Mouse (Mus musculus): ENCODE measurements at regions not wholly inside any gene's neighbourhood (a gene's known extent, or its start where the extent isn't known, plus 50 kb on each side); places are given as distances from the start of the nearest gene placed in this dataset.

DNA sequence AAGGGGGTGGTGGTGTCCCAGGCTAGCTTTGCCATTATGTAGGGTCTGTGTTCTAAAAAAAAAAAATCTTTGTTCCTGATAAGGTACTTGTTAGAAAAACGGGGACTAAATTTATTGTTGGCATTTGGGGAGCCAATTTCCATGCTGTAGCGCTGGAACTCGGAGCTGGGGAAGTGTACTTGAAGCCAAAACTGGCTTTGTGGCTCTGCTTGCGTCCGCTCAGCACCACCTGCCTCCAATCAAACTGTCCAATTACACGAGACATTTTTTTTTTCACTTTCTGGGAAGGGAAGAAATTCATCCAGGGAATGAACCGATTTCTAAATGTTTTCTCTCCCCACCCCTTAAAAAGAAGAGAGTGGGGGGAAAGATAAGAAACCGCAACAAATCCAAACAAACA, 138.1 kb upstream of the Id2 start:
- no peak for DNase-seq
- intact Hi-C loops (cut with DNase I) = no loop called here
- H3K27ac ChIP-seq = peak overlapping the region; percentile 16; the same call in 1 of the 2 replicates
- TF ChIP-seq CTCF (IDR thresholded peaks at IDR 0.05) = no peak
- H3K4me3 ChIP-seq = no peak overlapping the region

DNA sequence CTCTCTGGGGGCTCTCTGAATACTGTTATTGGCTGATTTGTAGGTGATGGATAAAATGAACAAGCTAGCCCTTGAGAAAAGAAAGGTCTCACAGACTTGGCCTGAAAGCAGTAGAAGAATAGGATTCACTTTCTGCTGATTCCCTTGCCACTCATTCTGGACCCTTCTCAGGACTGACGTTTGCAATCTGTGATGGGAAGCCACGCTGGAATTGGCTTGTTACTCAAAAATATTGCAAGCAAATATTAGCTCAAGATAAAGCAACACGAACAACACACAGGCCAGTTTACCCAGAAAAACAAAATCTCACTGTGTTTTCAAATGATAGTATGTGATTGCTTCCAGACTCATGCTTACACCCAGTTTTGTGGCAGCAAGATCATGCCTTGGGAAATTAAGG, 137.7 kb upstream of the Id2 start:
- H3K27ac ChIP-seq = peak overlapping the region; percentile 16; the same call in 1 of the 2 replicates
- TF ChIP-seq CTCF (IDR thresholded peaks at IDR 0.05) = no peak
- intact Hi-C loops (cut with DNase I) = no loop called here
- H3K4me3 ChIP-seq = no peak overlapping the region
- peak; percentile 55 for DNase-seq

DNA sequence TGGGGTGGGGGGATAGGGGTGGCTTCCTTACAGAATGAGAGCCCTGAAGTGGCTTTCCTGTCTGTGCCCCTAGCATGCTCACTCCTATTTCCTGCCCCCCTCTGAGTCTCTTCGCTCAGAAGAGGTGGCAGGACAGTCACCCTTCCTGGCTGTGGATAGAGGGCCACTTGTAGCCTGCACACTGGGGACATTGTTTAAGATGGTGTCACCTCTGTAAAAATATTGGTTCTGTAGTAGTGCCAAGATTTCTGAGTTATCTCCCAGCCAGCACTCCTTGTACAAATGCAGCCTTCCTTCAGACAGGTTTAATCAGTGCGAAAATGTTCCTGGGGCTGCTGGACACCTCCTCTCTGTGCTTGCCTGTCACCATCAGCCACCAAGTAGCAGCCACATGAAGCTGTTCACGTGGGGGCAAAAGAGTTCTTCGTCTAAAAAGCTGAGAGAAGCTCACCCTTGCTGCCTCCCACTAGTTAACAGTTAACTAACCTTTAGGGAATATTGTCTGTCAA, 136.1 kb upstream of the Id2 start:
- H3K27ac ChIP-seq = no peak overlapping the region
- no peak for DNase-seq
- no peak overlapping the region for H3K4me3 ChIP-seq
- no peak for TF ChIP-seq CTCF (IDR thresholded peaks at IDR 0.05)
- intact Hi-C loops (cut with DNase I) = no loop called here

GRCm38 (mm10) chr12:25232358-25233026, 135.6 kb upstream of the Id2 start:
- H3K4me3 ChIP-seq = no peak overlapping the region
- intact Hi-C loops (cut with DNase I) = no loop called here
- TF ChIP-seq CTCF (IDR thresholded peaks at IDR 0.05) = no peak
- no peak overlapping the region for H3K27ac ChIP-seq
- no peak for DNase-seq

DNA sequence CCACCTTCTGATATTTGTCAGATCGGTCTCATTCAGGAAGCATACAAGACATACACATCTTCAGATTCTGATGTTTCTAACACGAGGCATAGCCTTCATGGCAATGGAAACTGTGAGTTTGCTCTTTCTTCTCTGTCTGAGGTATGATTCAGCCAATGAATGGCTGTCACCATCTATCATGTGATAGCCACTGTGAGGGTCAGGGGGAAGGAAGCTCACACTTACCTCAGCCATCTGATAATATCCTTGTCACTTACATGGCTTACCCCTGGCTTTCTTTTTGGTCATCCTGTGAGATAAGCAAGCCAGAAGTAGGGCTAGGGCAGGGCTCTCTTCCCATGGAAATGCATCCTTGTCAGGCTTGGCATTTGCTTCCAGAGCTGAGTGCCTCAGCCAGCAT, 131.8 kb upstream of the Id2 start:
- no peak for TF ChIP-seq CTCF (IDR thresholded peaks at IDR 0.05)
- Histone ChIP-seq H3K27ac (no peak overlapping the region), H3K4me3 (no peak overlapping the region)
- DNase-seq = no peak
- intact Hi-C loops (cut with DNase I) = no loop called here

DNA sequence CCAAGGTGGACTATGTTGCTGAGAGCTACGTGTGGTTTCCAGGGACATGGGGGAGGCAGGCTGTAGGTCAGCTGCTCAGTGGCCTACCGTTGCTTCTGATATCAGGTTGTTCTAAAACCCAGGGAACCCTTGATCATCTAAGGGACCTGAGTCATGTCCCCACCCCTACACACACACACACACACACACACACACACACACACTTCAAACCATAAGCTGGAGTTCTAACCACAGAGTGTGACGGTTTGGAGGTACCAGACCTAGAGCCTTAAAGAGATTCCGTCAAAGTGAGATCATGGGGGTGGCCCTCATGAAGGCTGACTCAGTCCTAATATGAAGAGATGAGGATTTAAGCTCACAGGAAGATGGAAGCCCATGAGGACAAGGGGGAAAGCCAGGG, 130.8 kb upstream of the Id2 start:
- H3K27ac ChIP-seq = no peak overlapping the region
- no peak for DNase-seq
- intact Hi-C loops (cut with DNase I) = no loop called here
- TF ChIP-seq CTCF (IDR thresholded peaks at IDR 0.05) = no peak
- H3K4me3 ChIP-seq = no peak overlapping the region

GRCm38 (mm10) chr12:25224644-25225043, 127.7 kb upstream of the Id2 start:
- no peak for TF ChIP-seq CTCF (IDR thresholded peaks at IDR 0.05)
- Histone ChIP-seq H3K27ac (no peak overlapping the region), H3K4me3 (no peak overlapping the region)
- no peak for DNase-seq
- intact Hi-C loops (cut with DNase I) = no loop called here

- no peak for TF ChIP-seq CTCF (IDR thresholded peaks at IDR 0.05)
- Histone ChIP-seq H3K4me3 (no peak overlapping the region), H3K27ac (no peak overlapping the region)
- DNase-seq = no peak
- intact Hi-C loops (cut with DNase I) = no loop called here
Measured at GRCm38 (mm10) chr12:25224201-25224600, 127.3 kb upstream of the Id2 start.

DNA sequence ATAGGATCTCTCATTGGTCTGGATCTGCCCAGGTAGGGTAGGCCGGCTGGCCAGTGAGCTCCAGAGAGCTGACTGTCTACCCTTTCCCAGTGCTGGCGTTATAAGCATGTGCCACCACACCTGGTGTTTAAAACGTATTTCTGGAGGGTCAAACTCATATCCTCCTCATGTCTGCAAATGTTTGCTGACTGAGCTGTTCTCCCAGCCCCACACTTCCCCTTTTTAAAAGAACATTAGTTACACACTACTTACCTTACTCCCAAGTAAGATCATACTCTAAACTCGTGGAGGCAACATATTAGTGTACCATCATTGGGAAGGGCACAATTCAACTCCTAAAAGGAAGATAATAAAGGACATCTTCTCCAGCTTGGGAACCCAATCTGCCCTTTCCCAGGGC, 126.6 kb upstream of the Id2 start:
- intact Hi-C loops (cut with DNase I) = no loop called here
- DNase-seq = no peak
- Histone ChIP-seq H3K27ac (no peak overlapping the region), H3K4me3 (no peak overlapping the region)
- no peak for TF ChIP-seq CTCF (IDR thresholded peaks at IDR 0.05)

- no peak for DNase-seq
- no peak for TF ChIP-seq CTCF (IDR thresholded peaks at IDR 0.05)
- Histone ChIP-seq H3K4me3 (no peak overlapping the region), H3K27ac (no peak overlapping the region)
- intact Hi-C loops (cut with DNase I) = no loop called here
Measured at GRCm38 (mm10) chr12:25220780-25221106, 123.8 kb upstream of the Id2 start.

DNA sequence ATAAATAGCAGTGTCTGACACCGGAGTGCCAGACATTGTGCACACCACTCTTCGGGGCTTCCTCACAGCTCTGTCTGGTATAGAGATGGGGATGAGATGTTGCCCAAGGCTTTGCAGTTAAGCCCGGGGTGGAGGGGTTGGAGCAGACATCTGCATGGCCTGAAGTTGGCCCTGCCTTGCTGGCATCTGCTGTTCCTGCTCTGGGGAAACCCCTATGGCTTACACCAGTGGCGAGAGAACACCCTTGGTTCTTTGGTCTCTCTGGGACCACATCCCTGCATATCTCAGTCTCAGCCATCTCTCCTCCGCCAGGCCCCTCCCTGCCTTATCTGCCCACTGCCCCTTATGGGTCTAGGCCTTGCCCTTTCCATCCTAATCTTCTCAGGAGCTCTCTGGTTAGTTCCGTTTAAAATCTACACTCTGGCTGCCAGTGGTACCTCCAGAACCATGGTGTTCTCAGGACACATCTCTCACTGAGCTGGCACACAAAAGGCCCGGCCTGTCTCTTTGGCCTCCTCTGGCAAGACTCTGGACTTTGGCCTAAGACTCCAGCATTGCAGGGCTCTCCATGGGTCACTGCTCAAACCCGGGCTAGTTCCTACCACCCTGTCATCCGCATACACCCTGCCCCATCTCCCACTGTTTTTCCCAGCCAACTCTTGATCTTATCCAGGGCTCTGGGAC, 123.3 kb upstream of the Id2 start:
- Histone ChIP-seq H3K4me3 (no peak overlapping the region), H3K27ac (no peak overlapping the region)
- TF ChIP-seq CTCF (IDR thresholded peaks at IDR 0.05) = no peak
- no peak for DNase-seq
- intact Hi-C loops (cut with DNase I) = no loop called here

DNA sequence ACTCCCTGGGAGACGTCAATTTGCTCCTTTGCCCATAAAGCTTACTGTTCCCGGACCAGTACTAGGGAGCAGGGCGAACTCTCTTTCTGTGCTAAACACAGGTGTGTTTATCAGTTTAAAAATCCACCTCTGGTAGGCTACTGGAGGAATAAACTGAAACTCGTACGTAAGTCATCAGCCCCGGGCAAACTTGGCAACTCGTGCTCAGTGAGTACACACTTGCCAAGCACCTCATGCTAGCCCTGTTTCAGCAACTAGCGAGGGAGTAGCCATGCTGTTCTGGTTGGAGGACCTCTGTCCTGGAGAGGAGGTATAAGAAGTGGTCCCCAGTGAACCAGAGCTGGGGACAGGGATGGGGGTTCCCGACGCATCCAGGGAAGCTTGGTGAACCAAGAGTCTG, 122.6 kb upstream of the Id2 start:
- intact Hi-C loops (cut with DNase I) = no loop called here
- TF ChIP-seq CTCF (IDR thresholded peaks at IDR 0.05) = no peak
- no peak for DNase-seq
- Histone ChIP-seq H3K4me3 (no peak overlapping the region), H3K27ac (no peak overlapping the region)

GRCm38 (mm10) chr12:25216792-25217516, 120.0 kb upstream of the Id2 start:
- no peak overlapping the region for H3K27ac ChIP-seq

More at GRCm38 (mm10) chr12:25216792-25217516, 120.0 kb upstream of the Id2 start:
- intact Hi-C loops (cut with DNase I) = no loop called here
- DNase-seq = no peak
- H3K4me3 ChIP-seq = no peak overlapping the region
- no peak for TF ChIP-seq CTCF (IDR thresholded peaks at IDR 0.05)

Data from gastrocnemius, adult 2 months (tissue).